Mouse (Mus musculus) cerebellum, adult 2 months (tissue): ENCODE measurements around the gene Txndc12.

Experiments used
- CTCF ChIP-seq: fragments of 200-500 bp; IDR thresholded peaks from 2 replicates; pipeline ENCODE4 v1.5.1; 2011; ENCODE audit warnings: low read depth, mild to moderate bottlenecking, control low read depth, low read length, moderate library complexity, borderline replicate concordance; ENCODE audit not compliant: insufficient read depth
- POLR2A ChIP-seq: fragments of 200-500 bp; IDR thresholded peaks from 2 replicates; pipeline ENCODE4 v1.6.1; 2011; ENCODE audit warnings: low read length, control low read depth, borderline replicate concordance; ENCODE audit not compliant: insufficient read depth

GRCm38 (mm10) chr4:108825677-108826076 is 8.7 kb upstream of the Txndc12 start:
- TF ChIP-seq CTCF (no peak), POLR2A (no peak)
